Mouse (Mus musculus) MEL (cell line): ENCODE measurements around the gene Clstn3. TPM values are rescaled to one million over a fixed set of nuclear protein-coding genes. Genes with fewer than 3 reads are reported as not detected.

Experiments
- DNase-seq: peaks from one replicate; pipeline ENCODE4 v3.0.0; 2011; ENCODE audit warnings: low read depth, low spot score
- H3K27ac ChIP-seq: 2 replicates; pipeline ENCODE4 v1.5.1; 2012; ENCODE audit warnings: low read depth, mild to moderate bottlenecking, control low read depth, low read length, moderate library complexity; ENCODE audit not compliant: control insufficient read depth
- H3K27me3 ChIP-seq, 2 experiments: fragments of 150-350 bp in 1 of 2; sonication (generic) in 1 of 2; 2 replicates each; pipeline ENCODE4 v1.6.1; 2012; ENCODE audit warnings: low read length in 2 of 2, mild to moderate bottlenecking in 2 of 2, improper control_type of control experiment in 1 of 2, moderate library complexity in 1 of 2; ENCODE audit not compliant: insufficient read depth in 2 of 2, control insufficient read depth in 1 of 2
- H3K36me3 ChIP-seq, 2 experiments: 2 replicates each; pipeline ENCODE4 v1.6.1; 2012 to 2014; ENCODE audit warnings: low read length in 2 of 2, improper control_type of control experiment in 1 of 2, inconsistent platforms in 1 of 2, mild to moderate bottlenecking in 1 of 2; ENCODE audit not compliant: insufficient read depth in 2 of 2, control insufficient read depth in 1 of 2
- H3K4me1 ChIP-seq, 2 experiments: fragments of 150-350 bp in 1 of 2; sonication (generic) in 1 of 2; 2 replicates each; pipeline ENCODE4 v1.6.1; 2012; ENCODE audit warnings: low read length in 2 of 2, improper control_type of control experiment in 1 of 2, mild to moderate bottlenecking in 1 of 2; ENCODE audit not compliant: insufficient read depth in 2 of 2, control insufficient read depth in 1 of 2
- H3K4me3 ChIP-seq, 2 experiments: fragments of 150-350 bp in 1 of 2; sonication (generic) in 1 of 2; 2 replicates each; pipeline ENCODE4 v1.5.1; 2012; ENCODE audit warnings: low read depth in 2 of 2, low read length in 2 of 2, mild to moderate bottlenecking in 2 of 2, moderate library complexity in 2 of 2, control low read depth in 1 of 2, improper control_type of control experiment in 1 of 2; ENCODE audit not compliant: control insufficient read depth in 1 of 2, insufficient read depth in 1 of 2
- H3K79me2 ChIP-seq: 2 replicates; pipeline ENCODE4 v1.6.1; 2012; ENCODE audit warnings: mild to moderate bottlenecking, low read length, moderate library complexity; ENCODE audit not compliant: control insufficient read depth, poor library complexity, insufficient read depth
- H3K9ac ChIP-seq: 2 replicates; pipeline ENCODE4 v1.6.1; 2012; ENCODE audit warnings: low read depth, mild to moderate bottlenecking, control low read depth, low read length, moderate library complexity; ENCODE audit not compliant: control insufficient read depth, poor library complexity, severe bottlenecking
- H3K9me3 ChIP-seq: fragments of 150-350 bp; sonication (generic); replicated peaks from 2 replicates; pipeline ENCODE4 v1.6.1; 2012; ENCODE audit warnings: mild to moderate bottlenecking, low read length, improper control_type of control experiment, moderate library complexity; ENCODE audit not compliant: insufficient read depth
- CHD1 ChIP-seq: IDR thresholded peaks from 2 replicates; pipeline ENCODE4 v1.6.1; 2012; ENCODE audit warnings: low read depth, mild to moderate bottlenecking, inconsistent platforms, low read length, improper control_type of control experiment
- CTCF ChIP-seq, 3 experiments: IDR thresholded peaks in 2 of 3; conservative IDR thresholded peaks in 1 of 3; 2 replicates each; pipeline ENCODE4 v1.5.1; 2011 to 2012; ENCODE audit warnings: low read length in 3 of 3, low read depth in 2 of 3, mild to moderate bottlenecking in 2 of 3, improper control_type of control experiment in 1 of 3, inconsistent platforms in 1 of 3, mixed read lengths in 1 of 3, moderate library complexity in 1 of 3; ENCODE audit not compliant: control insufficient read depth in 1 of 3, insufficient read depth in 1 of 3, poor library complexity in 1 of 3, severe bottlenecking in 1 of 3
- E2F4 ChIP-seq: IDR thresholded peaks from 2 replicates; pipeline ENCODE4 v1.6.1; 2011; ENCODE audit warnings: low read depth, low read length, improper control_type of control experiment, borderline replicate concordance
- ETS1 ChIP-seq: IDR thresholded peaks from 2 replicates; pipeline ENCODE4 v1.6.1; 2012; ENCODE audit warnings: low read depth, mild to moderate bottlenecking, inconsistent platforms, low read length, improper control_type of control experiment, moderate library complexity
- HCFC1 ChIP-seq: IDR thresholded peaks from 2 replicates; pipeline ENCODE4 v1.6.1; 2012; ENCODE audit warnings: low read depth, mild to moderate bottlenecking, inconsistent platforms, low read length, improper control_type of control experiment, moderate library complexity
- JUND ChIP-seq: IDR thresholded peaks from 2 replicates; pipeline ENCODE4 v1.6.1; 2011; ENCODE audit warnings: low read depth, mild to moderate bottlenecking, improper control_type of control experiment, low read length
- KAT2A ChIP-seq: conservative IDR thresholded peaks from 2 replicates; pipeline ENCODE4 v1.6.1; 2012; ENCODE audit warnings: low read depth, low read length, improper control_type of control experiment, inconsistent platforms
- MAZ ChIP-seq: IDR thresholded peaks from 2 replicates; pipeline ENCODE4 v1.6.1; 2012; ENCODE audit warnings: low read depth, mild to moderate bottlenecking, inconsistent platforms, low read length, improper control_type of control experiment
- MXI1 ChIP-seq: IDR thresholded peaks from 2 replicates; pipeline ENCODE4 v1.6.1; 2011; ENCODE audit warnings: mild to moderate bottlenecking, low read depth, low read length, improper control_type of control experiment
- MYB ChIP-seq: IDR thresholded peaks from 2 replicates; pipeline ENCODE4 v1.6.1; 2011; ENCODE audit warnings: mild to moderate bottlenecking, low read depth, low read length, improper control_type of control experiment
- MYC ChIP-seq: IDR thresholded peaks from 2 replicates; pipeline ENCODE4 v1.6.1; 2011; ENCODE audit warnings: low read depth, mild to moderate bottlenecking, low read length, improper control_type of control experiment, moderate library complexity
- NELFE ChIP-seq: IDR thresholded peaks from 2 replicates; pipeline ENCODE4 v1.6.1; 2011; ENCODE audit warnings: low read depth, low read length, improper control_type of control experiment
- NRF1 ChIP-seq: IDR thresholded peaks from 2 replicates; pipeline ENCODE4 v1.6.1; 2014; ENCODE audit warnings: low read depth, mild to moderate bottlenecking, inconsistent platforms, low read length, improper control_type of control experiment, moderate library complexity; ENCODE audit not compliant: poor library complexity, insufficient read depth, severe bottlenecking
- POLR2A ChIP-seq, 2 experiments: IDR thresholded peaks; 2 replicates each; pipeline ENCODE4 v1.6.1; 2011 to 2012; ENCODE audit warnings: low read length in 2 of 2, mild to moderate bottlenecking in 2 of 2, control low read depth in 1 of 2, improper control_type of control experiment in 1 of 2, low read depth in 1 of 2, moderate library complexity in 1 of 2; ENCODE audit not compliant: control insufficient read depth in 1 of 2, insufficient read depth in 1 of 2, poor library complexity in 1 of 2
- POLR2AphosphoS2 ChIP-seq: IDR thresholded peaks from 2 replicates; pipeline ENCODE4 v1.6.1; 2011; ENCODE audit warnings: low read length, improper control_type of control experiment
- RAD21 ChIP-seq: IDR thresholded peaks from 2 replicates; pipeline ENCODE4 v1.6.1; 2011; ENCODE audit warnings: mild to moderate bottlenecking, low read depth, low read length, improper control_type of control experiment
- SIN3A ChIP-seq: IDR thresholded peaks from 2 replicates; pipeline ENCODE4 v1.6.1; 2012; ENCODE audit warnings: low read length, improper control_type of control experiment, inconsistent platforms
- SMC3 ChIP-seq: IDR thresholded peaks from 2 replicates; pipeline ENCODE4 v1.6.1; 2011; ENCODE audit warnings: low read depth, low read length, improper control_type of control experiment
- TAL1 ChIP-seq: IDR thresholded peaks from 2 replicates; pipeline ENCODE4 v1.6.1; 2012; ENCODE audit warnings: mild to moderate bottlenecking, inconsistent platforms, low read length, moderate library complexity, mixed read lengths
- TBP ChIP-seq: IDR thresholded peaks from 2 replicates; pipeline ENCODE4 v1.8.0; 2011; ENCODE audit warnings: low read depth, low read length, improper control_type of control experiment
- UBTF ChIP-seq: IDR thresholded peaks from 2 replicates; pipeline ENCODE4 v1.6.1; 2012; ENCODE audit warnings: low read depth, mild to moderate bottlenecking, inconsistent platforms, low read length, improper control_type of control experiment, moderate library complexity, borderline replicate concordance; ENCODE audit not compliant: insufficient read depth
- USF1 ChIP-seq: IDR thresholded peaks from 2 replicates; pipeline ENCODE4 v1.6.1; 2014; ENCODE audit warnings: low read depth, mild to moderate bottlenecking, inconsistent platforms, low read length, improper control_type of control experiment, moderate library complexity
- USF2 ChIP-seq, 2 experiments: IDR thresholded peaks; 2 replicates each; pipeline ENCODE4 v1.6.1; 2011 to 2012; ENCODE audit warnings: improper control_type of control experiment in 2 of 2, low read length in 2 of 2, borderline replicate concordance in 1 of 2, inconsistent platforms in 1 of 2, low read depth in 1 of 2, mild to moderate bottlenecking in 1 of 2; ENCODE audit not compliant: insufficient read depth in 1 of 2
- ZC3H11A ChIP-seq: IDR thresholded peaks from 2 replicates; pipeline ENCODE4 v1.6.1; 2012; ENCODE audit warnings: low read depth, mild to moderate bottlenecking, inconsistent platforms, low read length, improper control_type of control experiment
- ZMIZ1 ChIP-seq: IDR thresholded peaks from 2 replicates; pipeline ENCODE4 v1.6.1; 2012; ENCODE audit warnings: low read depth, mild to moderate bottlenecking, inconsistent platforms, low read length, improper control_type of control experiment, moderate library complexity
- polyA plus RNA-seq, 2 experiments: library from polyadenylated mRNA; stranded (reverse) in 1 of 2; unstranded in 1 of 2; fragments of >175 nt in 1 of 2; fragments of >200 nt in 1 of 2; gene quantifications; 2 replicates each; pipeline versions ENCODE4 v1.2.1 to v1.2.4; 2012; ENCODE audit warnings: low replicate concordance in 2 of 2, low read depth in 1 of 2; ENCODE audit not compliant: insufficient read length in 2 of 2, insufficient read depth in 1 of 2, missing spikeins in 1 of 2
- total RNA-seq: library from RNA; depleted of rRNA; stranded (reverse); fragments of 300-350 nt; gene quantifications from 2 replicates; pipeline ENCODE4 v1.2.3, GENCODE M21; 2012

Gene Clstn3
- total and polyA plus RNA-seq, 3 experiments, result 51.3 to 59.8 TPM; not detected in 1

GRCm38 (mm10) chr6:124415347-124416088 lies 49.1 kb downstream of the Clstn3 start:
- Histone ChIP-seq H3K79me2 (peaks cover 13% of the 10 kb centered on the region), H3K36me3 (peaks cover 13% of the 10 kb centered on the region in 2 experiments), H3K27ac (peak overlapping the region; percentile 53), H3K9me3 (no peaks in the 10 kb centered on the region), H3K27me3 (no peaks in the 10 kb centered on the region), H3K9ac (peak overlapping the region; percentile 77), H3K4me3 (peak overlapping the region; percentile 64 to 96), H3K4me1 (peaks cover 0 to 6% of the 10 kb centered on the region in 2 experiments; a peak in 3 of 4 replicates)
- TF ChIP-seq NELFE (peak; percentile 0; the same call in 1 of the 2 replicates), SIN3A (peak; percentile 61; the same call in 1 of the 2 replicates), JUND (no peak), E2F4 (no peak), POLR2A (IDR thresholded peaks at IDR 0.05; ENCODE audit: control insufficient read depth in 1 of 2, insufficient read depth in 1 of 2, low read depth in 1 of 2, low read length in 2 of 2, poor library complexity in 1 of 2) (0 out of 4 replicates have a peak, but pooled peaks have one; percentile 11 to 23), KAT2A (no peak), MXI1 (no peak; the same call in 1 of the 2 replicates), MYC (no peak), POLR2AphosphoS2 (no peak), ZC3H11A (peak; percentile 55), ETS1 (no peak), RAD21 (peak; percentile 67), CTCF (IDR thresholded peaks at IDR 0.05 in 2 of 3, conservative IDR thresholded peaks at IDR 0.05 in 1 of 3; ENCODE audit: control insufficient read depth in 1 of 3, insufficient read depth in 1 of 3, low read depth in 2 of 3, low read length in 3 of 3, poor library complexity in 1 of 3, severe bottlenecking in 1 of 3) (peak; percentile 79 to 90 (median 89)), MAZ (no peak), HCFC1 (peak; percentile 43; the same call in 1 of the 2 replicates), MYB (no peak), UBTF (no peak), SMC3 (peak; percentile 65), ZMIZ1 (no peak), TAL1 (no peak), USF2 (IDR thresholded peaks at IDR 0.05; ENCODE audit: borderline replicate concordance in 1 of 2, insufficient read depth in 1 of 2, low read depth in 1 of 2, low read length in 2 of 2) (no peak), CHD1 (no peak), USF1 (no peak), TBP (0 out of 2 replicates have a peak, but pooled peaks have one; percentile 32), NRF1 (0 out of 2 replicates have a peak, but pooled peaks have one; percentile 16)
- peak; percentile 87 for DNase-seq
